Mouse (Mus musculus) embryonic facial prominence, embryonic 12.5 days (tissue): ENCODE measurements at regions not wholly inside any gene's neighbourhood (a gene's known extent, or its start where the extent isn't known, plus 50 kb on each side); places are given as distances from the start of the nearest gene placed in this dataset.

Experiments
- ATAC-seq: fragments of 200-750 bp; cut with Nextera tagmentation; 2 replicates; pipeline ENCODE4 v1.8.0; 2017; ENCODE audit not compliant: insufficient number of reproducible peaks, insufficient read depth, low FRiP score, low TSS enrichment
- H3K27ac ChIP-seq: fragments of 300-500 bp; sonication (generic); 2 replicates; pipeline ENCODE4 v1.5.1; 2016; ENCODE audit warnings: mild to moderate bottlenecking
- H3K27me3 ChIP-seq: fragments of 300-500 bp; sonication (generic); 2 replicates; pipeline ENCODE4 v1.6.1; 2016; ENCODE audit warnings: mild to moderate bottlenecking, moderate library complexity
- H3K36me3 ChIP-seq: fragments of 300-500 bp; sonication (generic); 2 replicates; pipeline ENCODE4 v1.6.1; 2016; ENCODE audit warnings: mild to moderate bottlenecking
- H3K4me1 ChIP-seq: fragments of 300-500 bp; sonication (generic); 2 replicates; pipeline ENCODE4 v1.6.1; 2016
- H3K4me2 ChIP-seq: fragments of 300-500 bp; sonication (generic); replicated peaks from 2 replicates; pipeline ENCODE4 v1.6.1; 2016; ENCODE audit warnings: mild to moderate bottlenecking, moderate library complexity
- H3K4me3 ChIP-seq: fragments of 300-500 bp; sonication (generic); 2 replicates; pipeline ENCODE4 v1.5.1; 2016; ENCODE audit warnings: mild to moderate bottlenecking
- H3K9ac ChIP-seq: fragments of 300-500 bp; sonication (generic); 2 replicates; pipeline ENCODE4 v1.6.1; 2016; ENCODE audit warnings: mild to moderate bottlenecking, moderate library complexity
- H3K9me3 ChIP-seq: fragments of 300-500 bp; sonication (generic); 2 replicates; pipeline ENCODE4 v1.6.1; 2016; ENCODE audit warnings: mild to moderate bottlenecking, moderate library complexity
- WGBS: fragments of 180-500 bp; shearing (Covaris S2); methylation state at CpG from one replicate; pipeline ENCODE4 v1.1.7; 2016; 5-methylcytosine and 5-hydroxymethylcytosine counted together

- WGBS: 36% methylated on average over 6 of the region's 6 CpGs
- no peaks in the 10 kb centered on the region for H3K9me3 ChIP-seq
- no peak overlapping the region for H3K4me3 ChIP-seq
- no peaks in the 10 kb centered on the region for H3K27me3 ChIP-seq
- no peaks in the 10 kb centered on the region for H3K36me3 ChIP-seq
- H3K27ac ChIP-seq: no peak overlapping the region
- no peak overlapping the region for H3K4me2 ChIP-seq
- peaks cover 13% of the 10 kb centered on the region for H3K4me1 ChIP-seq
- H3K9ac ChIP-seq: no peak overlapping the region
- peak; percentile 52; the same call in 1 of the 2 replicates for ATAC-seq
Measured at GRCm38 (mm10) chr11:43992011-43992471, 91.0 kb upstream of the Adra1b start.

- Histone ChIP-seq H3K9me3 (no peaks in the 10 kb centered on the region), H3K27ac (no peak overlapping the region), H3K4me3 (no peak overlapping the region), H3K9ac (no peak overlapping the region), H3K36me3 (no peaks in the 10 kb centered on the region), H3K4me1 (no peaks in the 10 kb centered on the region), H3K4me2 (no peak overlapping the region), H3K27me3 (no peaks in the 10 kb centered on the region)
- no peak for ATAC-seq
- WGBS: 76% methylated on average over 12 of the region's 12 CpGs
Measured at GRCm38 (mm10) chr11:43998046-43998725, 97.2 kb upstream of the Adra1b start.

- 88% methylated on average over 4 of the region's 4 CpGs for WGBS
- no peak overlapping the region for H3K4me2 ChIP-seq
- no peaks in the 10 kb centered on the region for H3K9me3 ChIP-seq
- no peaks in the 10 kb centered on the region for H3K36me3 ChIP-seq
- no peaks in the 10 kb centered on the region for H3K27me3 ChIP-seq
- H3K9ac ChIP-seq: no peak overlapping the region
- no peak overlapping the region for H3K4me3 ChIP-seq
- H3K27ac ChIP-seq: no peak overlapping the region
- no peak for ATAC-seq
- H3K4me1 ChIP-seq: no peaks in the 10 kb centered on the region
Measured at GRCm38 (mm10) chr11:44000056-44000455, 99.0 kb upstream of the Adra1b start.

GRCm38 (mm10) chr11:44001843-44002589 lies 101.0 kb upstream of the Adra1b start:
- 88% methylated on average over 7 of the region's 7 CpGs for WGBS
- ATAC-seq: no peak

GRCm38 (mm10) chr11:44002716-44003522 lies 101.9 kb upstream of the Adra1b start:
- no peaks in the 10 kb centered on the region for H3K9me3 ChIP-seq
- no peaks in the 10 kb centered on the region for H3K4me1 ChIP-seq
- no peaks in the 10 kb centered on the region for H3K36me3 ChIP-seq
- H3K4me3 ChIP-seq: no peak overlapping the region
- no peak overlapping the region for H3K4me2 ChIP-seq
- H3K27ac ChIP-seq: no peak overlapping the region
- no peak overlapping the region for H3K9ac ChIP-seq
- no peaks in the 10 kb centered on the region for H3K27me3 ChIP-seq
- ATAC-seq: no peak
- 64% methylated on average over 6 of the region's 6 CpGs for WGBS

More at GRCm38 (mm10) chr11:44001843-44002589, 101.0 kb upstream of the Adra1b start:
- H3K9me3 ChIP-seq: no peaks in the 10 kb centered on the region
- no peaks in the 10 kb centered on the region for H3K36me3 ChIP-seq
- H3K4me3 ChIP-seq: no peak overlapping the region
- no peak overlapping the region for H3K9ac ChIP-seq
- H3K27ac ChIP-seq: no peak overlapping the region
- no peaks in the 10 kb centered on the region for H3K27me3 ChIP-seq
- H3K4me2 ChIP-seq: no peak overlapping the region
- no peaks in the 10 kb centered on the region for H3K4me1 ChIP-seq

- Histone ChIP-seq H3K36me3 (no peaks in the 10 kb centered on the region), H3K9ac (no peak overlapping the region), H3K9me3 (no peaks in the 10 kb centered on the region), H3K27me3 (no peaks in the 10 kb centered on the region), H3K4me1 (no peaks in the 10 kb centered on the region), H3K4me2 (no peak overlapping the region), H3K4me3 (no peak overlapping the region), H3K27ac (no peak overlapping the region)
- ATAC-seq: no peak
- 64% methylated on average over 5 of the region's 5 CpGs for WGBS
Measured at GRCm38 (mm10) chr11:44007526-44008040, 106.6 kb upstream of the Adra1b start.

- no peak overlapping the region for H3K4me2 ChIP-seq
- no peak for ATAC-seq
- no peaks in the 10 kb centered on the region for H3K36me3 ChIP-seq
- H3K27ac ChIP-seq: no peak overlapping the region
- WGBS: 77% methylated on average over 5 of the region's 5 CpGs
- no peaks in the 10 kb centered on the region for H3K9me3 ChIP-seq
- H3K4me1 ChIP-seq: no peaks in the 10 kb centered on the region
- no peaks in the 10 kb centered on the region for H3K27me3 ChIP-seq
- no peak overlapping the region for H3K4me3 ChIP-seq
- no peak overlapping the region for H3K9ac ChIP-seq
Measured at GRCm38 (mm10) chr11:44012314-44012713, 111.3 kb upstream of the Adra1b start.

- H3K27ac ChIP-seq: no peak overlapping the region
- no peaks in the 10 kb centered on the region for H3K9me3 ChIP-seq
- no peaks in the 10 kb centered on the region for H3K4me1 ChIP-seq
- no peak overlapping the region for H3K4me3 ChIP-seq
- no peak overlapping the region for H3K9ac ChIP-seq
- no peaks in the 10 kb centered on the region for H3K27me3 ChIP-seq
- no peak overlapping the region for H3K4me2 ChIP-seq
- 32% methylated on average over 1 of the region's 1 CpGs for WGBS
- no peaks in the 10 kb centered on the region for H3K36me3 ChIP-seq
- ATAC-seq: no peak
Measured at GRCm38 (mm10) chr11:44013841-44014240, 112.8 kb upstream of the Adra1b start.

- H3K27me3 ChIP-seq: no peaks in the 10 kb centered on the region
- no peak overlapping the region for H3K9ac ChIP-seq
- H3K4me3 ChIP-seq: no peak overlapping the region
- 68% methylated on average over 4 of the region's 4 CpGs for WGBS
- ATAC-seq: no peak
- H3K4me1 ChIP-seq: no peaks in the 10 kb centered on the region
- no peak overlapping the region for H3K27ac ChIP-seq
- no peak overlapping the region for H3K4me2 ChIP-seq
- no peaks in the 10 kb centered on the region for H3K9me3 ChIP-seq
- no peaks in the 10 kb centered on the region for H3K36me3 ChIP-seq
Measured at GRCm38 (mm10) chr11:44021638-44022037, 120.6 kb upstream of the Adra1b start.

GRCm38 (mm10) chr11:44027046-44027445 lies 126.0 kb upstream of the Adra1b start:
- 71% methylated on average over 3 of the region's 3 CpGs for WGBS
- no peaks in the 10 kb centered on the region for H3K27me3 ChIP-seq
- H3K4me3 ChIP-seq: no peak overlapping the region
- no peak overlapping the region for H3K27ac ChIP-seq
- no peak for ATAC-seq
- H3K9me3 ChIP-seq: no peaks in the 10 kb centered on the region
- H3K4me1 ChIP-seq: 0 out of 2 replicates have a peak, but pooled peaks cover 2% of the 10 kb centered on the region
- H3K9ac ChIP-seq: no peak overlapping the region
- H3K36me3 ChIP-seq: no peaks in the 10 kb centered on the region
- no peak overlapping the region for H3K4me2 ChIP-seq

- ATAC-seq: no peak
- WGBS: 82% methylated on average over 2 of the region's 2 CpGs
- Histone ChIP-seq H3K9me3 (no peaks in the 10 kb centered on the region), H3K27ac (no peak overlapping the region), H3K4me3 (no peak overlapping the region), H3K4me1 (no peaks in the 10 kb centered on the region), H3K27me3 (no peaks in the 10 kb centered on the region), H3K9ac (no peak overlapping the region), H3K4me2 (no peak overlapping the region), H3K36me3 (no peaks in the 10 kb centered on the region)
Measured at GRCm38 (mm10) chr11:44046083-44046482, 145.1 kb upstream of the Adra1b start.
